Mouse (Mus musculus) hindbrain, embryonic 10.5 days (tissue): ENCODE data around the gene Gm4881. TPM values are rescaled to one million over a fixed set of nuclear protein-coding genes. Genes with fewer than 3 reads are reported as not detected.
A peak's percentile ranks its signal among the peaks of the same experiment; 100 is the strongest.

Source experiments
- DNase-seq: peaks from one replicate; pipeline ENCODE4 v3.0.0-alpha.2; 2017; ENCODE audit warnings: low spot score
- H3K27ac ChIP-seq: fragments of 300-500 bp; sonication (generic); 2 replicates; pipeline ENCODE4 v1.5.1; 2016; ENCODE audit warnings: mild to moderate bottlenecking, moderate library complexity
- H3K27me3 ChIP-seq: fragments of 300-500 bp; sonication (generic); 2 replicates; pipeline ENCODE4 v1.6.1; 2016; ENCODE audit warnings: mild to moderate bottlenecking; ENCODE audit not compliant: poor library complexity, insufficient read depth, severe bottlenecking
- H3K36me3 ChIP-seq: fragments of 300-500 bp; sonication (generic); 2 replicates; pipeline ENCODE4 v1.6.1; 2016; ENCODE audit warnings: mild to moderate bottlenecking, moderate library complexity
- H3K4me1 ChIP-seq: fragments of 300-500 bp; sonication (generic); replicated peaks from 2 replicates; pipeline ENCODE4 v1.6.1; 2016; ENCODE audit warnings: mild to moderate bottlenecking
- H3K4me3 ChIP-seq: fragments of 300-500 bp; sonication (generic); 2 replicates; pipeline ENCODE4 v1.5.1; 2016; ENCODE audit warnings: mild to moderate bottlenecking, moderate library complexity
- H3K9me3 ChIP-seq: fragments of 300-500 bp; sonication (generic); 2 replicates; pipeline ENCODE4 v1.6.1; 2016; ENCODE audit warnings: mild to moderate bottlenecking, moderate library complexity
- WGBS: fragments of 180-500 bp; shearing (Covaris S2); methylation state at CpG from one replicate; pipeline ENCODE4 v1.1.7; 2016; 5-methylcytosine and 5-hydroxymethylcytosine counted together
- polyA plus RNA-seq: library from polyadenylated mRNA; unstranded; fragments of >200 nt; fragmentation: Nextera tagmentation; extraction: Ambion mirVana; gene quantifications from 2 replicates; pipeline ENCODE4 v1.2.1, GENCODE M21; 2016

Gene Gm4881
- polyA plus RNA-seq, 1 experiment from 2014 or later = 2.7 TPM

DNA sequence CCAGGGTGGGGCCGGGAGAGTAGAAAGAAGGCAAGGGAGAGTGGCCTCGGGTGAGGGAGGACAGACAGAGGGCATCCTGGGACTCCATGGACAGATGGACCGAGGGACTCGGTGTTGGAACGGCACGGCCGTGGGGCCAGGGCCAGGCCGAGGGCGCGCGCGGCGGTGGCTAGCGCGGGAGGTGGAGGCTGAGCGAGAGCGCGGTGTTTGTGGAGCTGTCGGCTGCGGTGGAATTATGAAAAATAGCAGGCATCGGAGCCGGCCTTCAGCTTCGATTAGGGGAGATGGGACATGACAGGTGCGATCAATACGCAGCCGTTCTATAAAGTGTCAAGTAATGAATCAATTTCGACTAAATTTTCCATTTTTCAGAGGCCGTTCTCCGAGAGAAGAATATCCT lies 4.5 kb upstream of the Gm4881 start:
- 2% methylated on average over 29 of the region's 29 CpGs for WGBS
- H3K4me1 ChIP-seq = peaks cover 76% of the 10 kb centered on the region
- H3K4me3 ChIP-seq = peak overlapping the region; percentile 27
- peak; percentile 30 for DNase-seq
- no peaks in the 10 kb centered on the region for H3K9me3 ChIP-seq
- H3K27ac ChIP-seq = peak overlapping the region; percentile 50; the same call in 1 of the 2 replicates
- no peaks in the 10 kb centered on the region for H3K36me3 ChIP-seq
- peaks cover 100% of the 10 kb centered on the region for H3K27me3 ChIP-seq

DNA sequence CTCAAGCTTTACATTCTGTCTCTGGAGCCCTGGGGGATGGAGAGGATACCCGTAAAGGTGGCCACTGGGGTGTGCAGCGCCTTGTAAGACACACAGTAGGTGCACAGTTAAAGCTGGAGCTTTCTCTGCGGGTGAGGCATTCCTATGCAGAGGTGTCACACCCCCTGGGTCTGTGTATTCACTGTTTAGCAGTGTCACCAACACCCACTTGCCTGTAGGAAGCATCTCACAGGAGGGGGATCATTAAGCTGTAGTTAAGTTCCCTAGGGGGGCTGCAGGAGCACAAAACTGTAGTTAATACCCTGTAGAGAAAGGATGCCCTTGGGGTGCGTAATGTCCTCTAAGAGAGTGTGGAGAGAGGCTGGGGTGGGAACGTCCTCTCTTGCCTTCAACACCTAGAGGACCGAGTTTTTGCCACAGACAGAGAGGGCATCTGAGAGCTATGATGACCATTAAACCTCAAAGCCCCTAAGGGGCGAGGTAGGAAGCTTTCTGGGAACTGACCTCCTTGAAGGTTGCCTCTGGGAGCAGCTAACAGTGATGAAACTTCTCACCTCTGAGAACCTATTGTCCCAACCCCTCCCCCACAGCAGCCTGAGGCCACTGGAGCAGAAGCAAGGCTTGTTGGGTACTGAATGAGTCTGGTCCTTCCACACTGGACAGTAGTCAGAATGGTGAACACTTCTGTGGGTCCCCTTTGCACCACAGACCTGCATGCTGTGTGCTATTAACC lies 3.2 kb upstream of the Gm4881 start:
- Histone ChIP-seq H3K4me3 (no peak overlapping the region), H3K27ac (no peak overlapping the region), H3K27me3 (peaks cover 100% of the 10 kb centered on the region), H3K4me1 (peaks cover 72% of the 10 kb centered on the region), H3K9me3 (no peaks in the 10 kb centered on the region), H3K36me3 (no peaks in the 10 kb centered on the region)
- DNase-seq = no peak
- WGBS = 4% methylated on average over 7 of the region's 7 CpGs

DNA sequence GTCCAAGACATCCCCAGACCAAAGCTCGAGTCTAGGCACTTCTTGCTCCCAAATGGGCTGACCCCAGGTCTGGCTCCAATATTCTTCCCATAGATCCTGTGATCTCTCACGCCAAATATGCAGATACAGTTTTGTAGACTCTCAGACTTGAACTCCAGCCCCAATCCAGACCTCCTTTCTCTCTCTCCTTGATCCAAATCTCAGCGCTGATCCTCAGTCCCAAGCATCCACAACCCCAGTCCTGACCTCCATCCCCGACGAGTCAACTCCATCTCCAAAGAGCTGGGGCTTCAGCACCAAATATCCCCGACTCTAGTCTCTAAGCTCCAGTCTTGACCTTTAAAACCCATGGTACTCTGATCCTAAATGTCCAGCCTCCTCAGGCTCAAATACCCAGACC lies 653 bp downstream of the Gm4881 start:
- 5% methylated on average over 6 of the region's 6 CpGs for WGBS
- no peak for DNase-seq
- peak overlapping the region; percentile 49 for H3K4me3 ChIP-seq

DNA sequence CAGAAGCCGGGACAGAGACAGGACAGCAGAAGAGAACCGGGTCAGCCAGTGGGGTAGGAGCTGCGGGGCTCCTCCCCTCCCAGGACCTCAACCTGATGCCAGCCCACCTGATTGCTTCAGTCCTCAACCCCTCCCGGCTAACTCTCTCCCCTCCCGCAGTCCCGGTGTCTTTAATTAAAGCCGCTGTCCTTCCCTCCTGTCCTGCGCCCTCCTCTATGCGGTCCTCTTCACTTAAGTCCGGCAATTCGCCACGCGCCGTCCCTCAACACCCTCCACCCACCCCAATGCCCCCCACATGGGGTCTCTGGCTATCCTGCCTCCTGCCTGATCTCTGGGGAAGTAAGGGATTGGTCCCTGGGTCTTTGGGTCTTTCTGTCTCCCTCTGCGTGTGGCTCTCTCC lies 12.6 kb downstream of the Gm4881 start:
- Histone ChIP-seq H3K4me1 (peaks cover 65% of the 10 kb centered on the region), H3K4me3 (peak overlapping the region; percentile 31)
- DNase-seq = no peak

More for the DNA sequence above, 653 bp downstream of the Gm4881 start:
- peaks cover 100% of the 10 kb centered on the region for H3K27me3 ChIP-seq
- H3K36me3 ChIP-seq = no peaks in the 10 kb centered on the region
- H3K4me1 ChIP-seq = peaks cover 33% of the 10 kb centered on the region
- H3K9me3 ChIP-seq = no peaks in the 10 kb centered on the region
- no peak overlapping the region for H3K27ac ChIP-seq

DNA sequence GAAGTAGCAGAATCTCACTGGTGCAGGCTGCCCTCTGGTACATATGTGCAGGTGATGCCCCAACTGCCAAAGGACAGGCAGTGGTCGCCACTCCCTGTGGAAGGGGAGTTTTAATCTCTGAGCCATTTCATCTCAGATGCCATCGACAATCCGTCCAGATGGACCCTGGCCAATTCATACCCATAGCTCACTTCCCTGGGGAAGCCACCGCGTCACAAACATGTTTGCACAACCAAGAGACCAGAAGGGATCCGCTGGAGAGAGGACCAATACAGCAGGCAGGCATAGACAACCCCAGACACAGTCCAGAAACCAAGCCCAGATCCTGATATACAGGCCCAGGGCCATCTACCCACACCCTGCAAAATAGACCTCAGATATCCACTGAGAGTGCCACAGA lies 13.8 kb downstream of the Gm4881 start:
- peaks cover 86% of the 10 kb centered on the region for H3K27me3 ChIP-seq
- H3K27ac ChIP-seq = no peak overlapping the region
- H3K9me3 ChIP-seq = no peaks in the 10 kb centered on the region
- DNase-seq = no peak
- 52% methylated on average over 6 of the region's 6 CpGs for WGBS
- H3K4me3 ChIP-seq = no peak overlapping the region
- H3K36me3 ChIP-seq = peaks cover 23% of the 10 kb centered on the region
- H3K4me1 ChIP-seq = peaks cover 68% of the 10 kb centered on the region

More for the DNA sequence above, 12.6 kb downstream of the Gm4881 start:
- 1% methylated on average over 15 of the region's 15 CpGs for WGBS
- Histone ChIP-seq H3K27ac (no peak overlapping the region), H3K27me3 (peaks cover 98% of the 10 kb centered on the region), H3K9me3 (no peaks in the 10 kb centered on the region), H3K36me3 (peaks cover 11% of the 10 kb centered on the region)

DNA sequence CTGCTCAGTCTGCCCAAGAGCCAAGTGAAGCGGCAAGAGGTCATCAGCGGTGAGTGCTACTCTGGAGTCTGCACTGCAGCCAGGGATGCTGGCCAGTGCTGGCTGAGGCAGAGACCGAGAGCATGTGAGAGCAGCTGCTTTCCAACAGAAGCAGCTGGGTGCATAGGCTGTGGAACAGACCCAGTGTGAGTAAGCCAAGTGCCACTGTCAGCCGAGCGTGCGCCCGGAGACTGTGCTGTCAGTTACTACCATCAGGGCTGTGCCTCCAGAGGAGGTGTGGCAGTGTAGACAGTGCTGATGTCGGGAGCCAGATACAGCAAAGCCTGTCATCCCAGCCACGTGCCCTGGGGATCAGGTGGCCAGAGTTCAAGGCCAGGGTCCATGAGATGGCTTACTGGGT lies 24.6 kb downstream of the Gm4881 start:
- Histone ChIP-seq H3K4me1 (no peaks in the 10 kb centered on the region), H3K27me3 (no peaks in the 10 kb centered on the region), H3K36me3 (peaks cover 82% of the 10 kb centered on the region), H3K4me3 (no peak overlapping the region), H3K9me3 (0 out of 2 replicates have a peak, but pooled peaks cover 3% of the 10 kb centered on the region), H3K27ac (no peak overlapping the region)
- WGBS = 90% methylated on average over 9 of the region's 9 CpGs
- DNase-seq = no peak

DNA sequence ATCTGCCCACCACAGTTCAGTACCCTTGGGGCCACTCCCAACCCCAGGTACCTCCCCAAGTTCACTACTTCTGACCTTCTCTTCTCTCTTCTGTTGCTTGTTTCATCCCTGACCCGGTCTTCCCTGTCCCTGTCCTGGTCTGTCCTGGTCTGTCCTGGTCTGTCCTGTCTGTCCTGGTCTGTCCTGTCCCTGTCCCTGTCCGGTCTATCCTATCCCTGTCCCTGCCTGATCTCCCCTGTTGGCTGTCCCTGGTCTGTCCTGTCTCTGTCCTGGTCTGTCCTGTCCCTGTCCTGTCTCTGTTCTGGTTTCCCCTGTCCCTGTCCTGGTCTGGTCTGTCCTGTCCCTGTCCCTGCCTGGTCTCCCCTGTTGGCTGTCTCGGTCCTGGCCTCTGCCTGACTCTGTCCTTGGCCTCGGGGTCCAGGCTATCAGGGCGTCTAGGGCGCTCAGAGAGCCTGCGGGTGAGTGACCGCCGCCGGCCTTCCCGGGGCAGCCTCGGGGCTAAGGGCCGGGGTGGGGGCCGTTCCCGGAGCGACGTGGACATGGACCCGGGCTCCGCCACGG lies 25.5 kb downstream of the Gm4881 start:
- Histone ChIP-seq H3K9me3 (0 out of 2 replicates have a peak, but pooled peaks cover 3% of the 10 kb centered on the region), H3K27me3 (no peaks in the 10 kb centered on the region), H3K27ac (no peak overlapping the region), H3K4me3 (no peak overlapping the region), H3K4me1 (no peaks in the 10 kb centered on the region), H3K36me3 (peaks cover 73% of the 10 kb centered on the region)
- DNase-seq = no peak
- 94% methylated on average over 20 of the region's 20 CpGs for WGBS

DNA sequence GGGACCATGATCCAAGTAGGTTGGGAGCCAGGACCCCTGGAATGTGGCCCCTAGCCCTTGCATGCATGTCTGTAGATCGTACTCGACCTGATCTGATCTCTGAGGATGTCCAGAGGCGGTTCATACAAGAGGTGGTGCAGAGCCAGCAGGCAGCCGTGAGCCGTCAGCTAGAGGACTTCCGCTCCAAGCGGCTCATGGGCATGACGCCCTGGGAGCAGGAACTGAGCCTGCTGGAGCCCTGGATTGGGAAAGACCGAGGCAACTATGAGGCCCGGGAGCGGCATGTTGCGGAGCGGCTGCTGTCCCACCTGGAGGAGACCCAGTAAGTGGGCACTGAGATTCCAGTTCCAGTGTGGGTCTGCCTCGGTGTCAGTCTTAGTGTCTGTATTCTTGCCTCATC lies 31.8 kb downstream of the Gm4881 start:
- no peak overlapping the region for H3K27ac ChIP-seq
- peaks cover 59% of the 10 kb centered on the region for H3K36me3 ChIP-seq
- WGBS = 96% methylated on average over 14 of the region's 14 CpGs
- DNase-seq = no peak
- no peaks in the 10 kb centered on the region for H3K9me3 ChIP-seq
- no peaks in the 10 kb centered on the region for H3K27me3 ChIP-seq
- no peak overlapping the region for H3K4me3 ChIP-seq
- peaks cover 5% of the 10 kb centered on the region for H3K4me1 ChIP-seq

DNA sequence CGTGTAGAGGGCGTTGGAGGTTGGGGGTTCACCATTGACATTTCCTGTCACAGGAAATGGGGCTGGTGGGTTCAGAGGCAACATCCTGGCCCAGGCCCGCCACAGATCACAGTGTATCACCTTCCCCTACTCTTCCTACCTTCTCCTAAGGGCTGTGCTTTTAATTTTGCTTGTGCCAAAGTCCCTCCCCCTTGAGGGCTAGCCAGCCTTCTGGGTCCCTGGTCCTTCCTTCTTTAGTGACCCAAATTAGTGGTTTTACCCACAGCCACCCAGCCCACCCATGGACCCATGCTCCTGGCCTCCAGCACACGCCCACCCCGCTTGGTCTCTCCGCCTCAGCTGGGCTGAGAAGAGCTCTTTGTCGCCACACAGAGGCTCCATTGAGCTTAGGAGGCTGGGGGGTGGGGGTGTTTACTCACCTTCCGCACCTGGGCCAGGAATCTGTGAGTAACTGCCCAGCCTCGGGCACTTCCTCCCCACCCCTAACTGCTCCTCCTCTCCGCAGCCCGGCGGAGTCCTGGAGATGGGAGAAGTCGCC lies 37.0 kb downstream of the Gm4881 start:
- WGBS = 34% methylated on average over 13 of the region's 13 CpGs
- H3K27ac ChIP-seq = peak overlapping the region; percentile 17; the same call in 1 of the 2 replicates
- no peaks in the 10 kb centered on the region for H3K9me3 ChIP-seq
- peaks cover 35% of the 10 kb centered on the region for H3K36me3 ChIP-seq
- no peak for DNase-seq
- no peaks in the 10 kb centered on the region for H3K27me3 ChIP-seq
- peak overlapping the region; percentile 23; the same call in 1 of the 2 replicates for H3K4me3 ChIP-seq
- H3K4me1 ChIP-seq = peaks cover 53% of the 10 kb centered on the region

DNA sequence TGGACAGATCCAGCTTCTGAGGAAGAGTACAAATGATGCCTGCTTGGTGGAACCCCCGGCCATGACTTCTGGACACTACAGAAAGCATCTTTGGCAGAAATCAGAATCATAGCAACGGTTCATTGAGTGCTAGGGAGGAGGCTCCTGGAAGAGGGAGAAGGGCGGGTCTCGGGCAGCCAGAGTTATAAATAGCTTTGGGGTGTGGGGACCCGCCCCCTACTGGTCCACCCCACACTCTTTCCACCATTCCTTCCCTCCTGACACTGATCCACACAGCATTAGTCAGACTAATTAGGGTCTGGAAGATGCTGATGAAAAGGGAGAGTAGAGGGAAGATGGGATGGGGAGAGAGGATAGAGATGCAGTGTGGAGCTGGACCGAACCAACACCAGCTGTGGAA lies 37.7 kb downstream of the Gm4881 start:
- no peak for DNase-seq
- H3K4me1 ChIP-seq = peaks cover 59% of the 10 kb centered on the region
- H3K36me3 ChIP-seq = peaks cover 30% of the 10 kb centered on the region
- 46% methylated on average over 6 of the region's 6 CpGs for WGBS
- peak overlapping the region; percentile 17; the same call in 1 of the 2 replicates for H3K27ac ChIP-seq
- H3K4me3 ChIP-seq = 0 out of 2 replicates have a peak overlapping the region, but pooled peaks have one; percentile 2
- no peaks in the 10 kb centered on the region for H3K9me3 ChIP-seq
- H3K27me3 ChIP-seq = no peaks in the 10 kb centered on the region

DNA sequence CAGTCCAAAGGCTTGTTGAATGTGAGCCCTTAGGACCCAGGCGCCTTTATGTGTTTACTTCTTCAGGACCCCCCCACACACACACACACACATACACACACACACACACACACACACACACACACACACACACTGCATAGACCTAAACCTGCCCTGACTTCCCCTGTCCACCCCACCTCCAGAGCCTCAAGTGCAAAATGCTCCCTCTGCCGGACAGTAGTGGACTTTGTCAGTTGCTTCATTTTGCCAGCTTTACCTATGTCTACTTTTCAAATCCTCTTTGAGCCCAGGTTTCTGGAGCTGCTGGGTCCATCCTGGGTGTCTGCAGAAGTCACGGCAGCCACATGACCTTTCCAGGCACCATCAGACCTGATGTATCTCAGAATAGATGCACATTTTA lies 39.4 kb downstream of the Gm4881 start:
- Histone ChIP-seq H3K9me3 (no peaks in the 10 kb centered on the region), H3K4me3 (peak overlapping the region; percentile 76), H3K27ac (peak overlapping the region; percentile 85), H3K36me3 (peaks cover 24% of the 10 kb centered on the region), H3K4me1 (peaks cover 59% of the 10 kb centered on the region), H3K27me3 (no peaks in the 10 kb centered on the region)
- 15% methylated on average over 3 of the region's 3 CpGs for WGBS
- peak; percentile 73 for DNase-seq

DNA sequence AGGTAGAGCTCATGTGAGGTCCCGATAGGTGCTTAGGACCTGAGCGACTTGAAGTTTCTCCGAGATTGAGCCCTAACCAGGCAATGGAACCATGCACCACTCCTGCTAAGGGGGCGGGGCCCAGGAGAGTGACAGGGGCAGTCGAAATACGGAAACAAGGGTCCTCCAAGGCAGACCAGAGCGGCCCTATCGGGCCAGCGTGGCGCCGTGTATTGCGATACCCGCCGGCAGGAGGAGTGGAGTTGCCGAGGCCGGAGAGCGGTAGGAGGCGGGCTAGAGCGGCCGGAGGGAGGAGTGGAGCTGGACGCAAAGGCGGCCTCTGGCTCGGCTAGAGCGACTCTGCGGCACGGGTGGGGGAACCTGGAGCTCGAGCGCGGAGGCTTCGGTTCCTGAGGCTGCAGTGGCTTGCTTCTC lies 40.2 kb downstream of the Gm4881 start:
- H3K27me3 ChIP-seq = no peaks in the 10 kb centered on the region
- H3K27ac ChIP-seq = peak overlapping the region; percentile 85
- peaks cover 17% of the 10 kb centered on the region for H3K36me3 ChIP-seq
- DNase-seq = peak; percentile 97
- no peaks in the 10 kb centered on the region for H3K9me3 ChIP-seq
- peaks cover 59% of the 10 kb centered on the region for H3K4me1 ChIP-seq
- WGBS = under 1% methylated on average over 30 of the region's 30 CpGs
- H3K4me3 ChIP-seq = peak overlapping the region; percentile 76

DNA sequence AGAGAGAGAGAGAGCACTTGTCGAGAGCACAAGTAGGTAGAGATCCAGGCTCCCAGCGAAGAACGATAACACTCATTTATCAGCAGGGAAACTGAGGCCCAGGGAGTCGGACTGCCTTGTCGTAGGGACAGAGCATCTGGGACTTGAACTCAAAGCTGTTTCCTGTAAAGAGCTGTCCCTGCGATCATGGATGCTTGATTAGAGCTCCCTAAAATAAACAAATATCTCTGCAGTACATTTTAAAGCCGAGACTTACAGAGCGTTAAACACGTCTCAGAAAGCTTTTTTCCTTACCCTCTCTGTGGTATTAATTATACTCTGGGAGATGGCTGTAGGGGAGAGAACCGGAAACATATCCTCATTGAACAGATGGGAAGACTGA lies 40.9 kb downstream of the Gm4881 start:
- H3K27ac ChIP-seq = peak overlapping the region; percentile 91
- H3K27me3 ChIP-seq = no peaks in the 10 kb centered on the region
- WGBS = 45% methylated on average over 10 of the region's 10 CpGs
- H3K4me1 ChIP-seq = peaks cover 59% of the 10 kb centered on the region
- H3K36me3 ChIP-seq = peaks cover 10% of the 10 kb centered on the region
- peak overlapping the region; percentile 76 for H3K4me3 ChIP-seq
- no peak for DNase-seq
- H3K9me3 ChIP-seq = no peaks in the 10 kb centered on the region
